Mouse (Mus musculus) forebrain, embryonic 12.5 days (tissue): ENCODE measurements at regions not wholly inside any gene's neighbourhood (a gene's known extent, or its start where the extent isn't known, plus 50 kb on each side); places are given as distances from the start of the nearest gene placed in this dataset.
A peak's percentile ranks its signal among the peaks of the same experiment; 100 is the strongest.

ENCODE experiments used
- ATAC-seq: fragments of 200-750 bp; cut with Nextera tagmentation; 2 replicates; pipeline ENCODE4 v1.8.0; 2017; ENCODE audit warnings: moderate TSS enrichment; ENCODE audit not compliant: low FRiP score
- H3K27ac ChIP-seq: fragments of 300-500 bp; sonication (generic); 2 replicates; pipeline ENCODE4 v1.5.1; 2016; ENCODE audit warnings: mild to moderate bottlenecking
- H3K27me3 ChIP-seq: fragments of 300-500 bp; sonication (generic); 2 replicates; pipeline ENCODE4 v1.6.1; 2016; ENCODE audit warnings: mild to moderate bottlenecking
- H3K36me3 ChIP-seq: fragments of 300-500 bp; sonication (generic); replicated peaks from 2 replicates; pipeline ENCODE4 v1.6.1; 2016; ENCODE audit warnings: mild to moderate bottlenecking
- H3K4me1 ChIP-seq: fragments of 300-500 bp; sonication (generic); 2 replicates; pipeline ENCODE4 v1.6.1; 2016
- H3K4me2 ChIP-seq: fragments of 300-500 bp; sonication (generic); 2 replicates; pipeline ENCODE4 v1.6.1; 2016; ENCODE audit warnings: mild to moderate bottlenecking, moderate library complexity
- H3K4me3 ChIP-seq: fragments of 300-500 bp; sonication (generic); replicated peaks from 2 replicates; pipeline ENCODE4 v1.5.1; 2016; ENCODE audit warnings: mild to moderate bottlenecking
- H3K9ac ChIP-seq: fragments of 300-500 bp; sonication (generic); 2 replicates; pipeline ENCODE4 v1.6.1; 2016; ENCODE audit warnings: mild to moderate bottlenecking
- H3K9me3 ChIP-seq: fragments of 300-500 bp; sonication (generic); 2 replicates; pipeline ENCODE4 v1.6.1; 2016
- WGBS: fragments of 180-500 bp; shearing (Covaris S2); methylation state at CpG from one replicate; pipeline ENCODE4 v1.1.7; 2016; 5-methylcytosine and 5-hydroxymethylcytosine counted together

GRCm38 (mm10) chr5:6044859-6045258 lies 295.7 kb upstream of the Steap1 start:
- Histone ChIP-seq H3K4me1 (0 out of 2 replicates have a peak, but pooled peaks cover 2% of the 10 kb centered on the region), H3K9me3 (no peaks in the 10 kb centered on the region), H3K27ac (no peak overlapping the region), H3K27me3 (no peaks in the 10 kb centered on the region), H3K36me3 (no peaks in the 10 kb centered on the region), H3K4me2 (no peak overlapping the region), H3K4me3 (no peak overlapping the region), H3K9ac (no peak overlapping the region)
- ATAC-seq: no peak
- WGBS: 52% methylated on average over 4 of the region's 4 CpGs

GRCm38 (mm10) chr5:6040866-6041265 lies 291.7 kb upstream of the Steap1 start:
- H3K9ac ChIP-seq: no peak overlapping the region
- H3K27ac ChIP-seq: no peak overlapping the region
- H3K9me3 ChIP-seq: no peaks in the 10 kb centered on the region
- H3K4me2 ChIP-seq: no peak overlapping the region
- 0 out of 2 replicates have a peak, but pooled peaks cover 2% of the 10 kb centered on the region for H3K4me1 ChIP-seq
- no peaks in the 10 kb centered on the region for H3K36me3 ChIP-seq
- H3K4me3 ChIP-seq: no peak overlapping the region
- no peak for ATAC-seq
- no peaks in the 10 kb centered on the region for H3K27me3 ChIP-seq

GRCm38 (mm10) chr5:6016695-6017094 lies 267.6 kb upstream of the Steap1 start:
- Histone ChIP-seq H3K9ac (no peak overlapping the region), H3K9me3 (no peaks in the 10 kb centered on the region), H3K4me2 (no peak overlapping the region), H3K36me3 (no peaks in the 10 kb centered on the region), H3K27me3 (no peaks in the 10 kb centered on the region), H3K4me1 (no peaks in the 10 kb centered on the region), H3K4me3 (no peak overlapping the region), H3K27ac (no peak overlapping the region)
- ATAC-seq: 0 out of 2 replicates have a peak, but pooled peaks have one; percentile 33
- 15% methylated on average over 1 of the region's 1 CpGs for WGBS
